Mouse (Mus musculus) heart, postnatal 36 days (tissue): ENCODE measurements around the gene Chgb. TPM values are rescaled to one million over a fixed set of nuclear protein-coding genes. Genes with fewer than 3 reads are reported as not detected.
A peak's percentile ranks its signal among the peaks of the same experiment; 100 is the strongest.

ENCODE experiments used
- DNase-seq, 2 experiments: peaks; one replicate each; pipeline ENCODE4 v3.0.0; 2021 to 2022
- intact Hi-C: fragments of 180-260 bp; cut with DNase I; formaldehyde crosslinking; loops from one replicate; pipeline ENCODE4 v1.15.1; 2025
- total RNA-seq, 2 experiments: library from RNA; stranded (reverse); gene quantifications; 2 replicates each; pipeline ENCODE4 v1.2.3; 2021

The Chgb gene
- under 1 TPM; 0.16 to 0.61 TPM for total RNA-seq

- intact Hi-C loops, result loop anchor here (10.0 kb wide), 1 partner anchor 266 kb away; no protein-coding TSS in a partner anchor
- no peak for DNase-seq
Observed at GRCm38 (mm10) chr2:132780978-132781377, at the start of gene Chgb. Chgb (plus strand) TSS chr2:132781278.

GRCm38 (mm10) chr2:132732940-132733339 lies 48.1 kb upstream of the Chgb start:
- DNase-seq, result no peak
- intact Hi-C loops, result no loop called here

- intact Hi-C loops, result no loop called here
- DNase-seq, result no peak
Observed at GRCm38 (mm10) chr2:132733603-132734573, 47.2 kb upstream of the Chgb start.

GRCm38 (mm10) chr2:132738816-132739432 lies 42.2 kb upstream of the Chgb start:
- DNase-seq, result no peak
- intact Hi-C loops, result no loop called here

GRCm38 (mm10) chr2:132741862-132742347 lies 39.2 kb upstream of the Chgb start:
- no peak for DNase-seq
- intact Hi-C loops, result no loop called here

- intact Hi-C loops, result no loop called here
- no peak for DNase-seq
Observed at GRCm38 (mm10) chr2:132744866-132745265, 36.2 kb upstream of the Chgb start.

GRCm38 (mm10) chr2:132746108-132746507 lies 35.0 kb upstream of the Chgb start:
- intact Hi-C loops, result no loop called here
- DNase-seq, result no peak

GRCm38 (mm10) chr2:132750726-132751125 lies 30.4 kb upstream of the Chgb start:
- no peak for DNase-seq
- intact Hi-C loops, result no loop called here

GRCm38 (mm10) chr2:132751141-132752066 lies 29.7 kb upstream of the Chgb start:
- intact Hi-C loops, result no loop called here
- no peak for DNase-seq

- intact Hi-C loops, result no loop called here
- no peak for DNase-seq
Observed at GRCm38 (mm10) chr2:132752398-132752797, 28.7 kb upstream of the Chgb start.

- intact Hi-C loops, result no loop called here
- DNase-seq, result no peak
Observed at GRCm38 (mm10) chr2:132753137-132753536, 27.9 kb upstream of the Chgb start.

GRCm38 (mm10) chr2:132757911-132758310 lies 23.2 kb upstream of the Chgb start:
- DNase-seq, result no peak
- intact Hi-C loops, result no loop called here

GRCm38 (mm10) chr2:132770822-132771221 lies 10.3 kb upstream of the Chgb start:
- DNase-seq, result no peak
- intact Hi-C loops, result no loop called here

GRCm38 (mm10) chr2:132781439-132782068 lies 476 bp downstream of the Chgb start:
- DNase-seq, result peak; percentile 85
- intact Hi-C loops, result loop anchor here (10.0 kb wide), 1 partner anchor 267 kb away; no protein-coding TSS in a partner anchor

GRCm38 (mm10) chr2:132784039-132784438 lies 3.0 kb downstream of the Chgb start:
- no peak for DNase-seq
- intact Hi-C loops, result loop anchor here (10.0 kb wide), 1 partner anchor 269 kb away; no protein-coding TSS in a partner anchor

GRCm38 (mm10) chr2:132793441-132794203 lies 12.5 kb downstream of the Chgb start:
- DNase-seq, result no peak
- intact Hi-C loops, result no loop called here

GRCm38 (mm10) chr2:132794204-132794586 lies 13.1 kb downstream of the Chgb start:
- no peak for DNase-seq
- intact Hi-C loops, result no loop called here

GRCm38 (mm10) chr2:132802976-132803375 lies 21.9 kb downstream of the Chgb start:
- no peak for DNase-seq
- intact Hi-C loops, result no loop called here
